Mouse (Mus musculus) adrenal gland (tissue): ENCODE data around the gene Cd3e.

Experiments used
- intact Hi-C: fragments of 180-260 bp; cut with DNase I; formaldehyde crosslinking; loops from one replicate; pipeline ENCODE4 v1.15.1; 2025

Gene Cd3e

GRCm38 (mm10) chr9:45018031-45018430, 8.6 kb upstream of the Cd3e start:
- intact Hi-C loops = no loop called here

- intact Hi-C loops = no loop called here
These were observed 6.4 kb upstream of the Cd3e start for GRCm38 (mm10) chr9:45015841-45016240.

GRCm38 (mm10) chr9:45014879-45015278, 5.5 kb upstream of the Cd3e start:
- intact Hi-C loops = no loop called here

- intact Hi-C loops = no loop called here
These were observed 1.9 kb upstream of the Cd3e start for GRCm38 (mm10) chr9:45011291-45011690.

GRCm38 (mm10) chr9:45010461-45010860, 1.0 kb upstream of the Cd3e start:
- intact Hi-C loops = no loop called here

- intact Hi-C loops = no loop called here
These were observed 1.1 kb downstream of the Cd3e start for GRCm38 (mm10) chr9:45008342-45008741.

- intact Hi-C loops = no loop called here
These were observed 2.0 kb downstream of the Cd3e start for GRCm38 (mm10) chr9:45007404-45007803.

GRCm38 (mm10) chr9:45000249-45000648, 9.2 kb downstream of the Cd3e start:
- intact Hi-C loops = no loop called here

GRCm38 (mm10) chr9:44999776-45000175, 9.7 kb downstream of the Cd3e start:
- intact Hi-C loops = no loop called here

GRCm38 (mm10) chr9:44999171-44999570, 10.3 kb downstream of the Cd3e start:
- intact Hi-C loops = no loop called here

GRCm38 (mm10) chr9:44998138-44998537, 11.3 kb downstream of the Cd3e start:
- intact Hi-C loops = no loop called here

- intact Hi-C loops = no loop called here
These were observed 12.8 kb downstream of the Cd3e start for GRCm38 (mm10) chr9:44996590-44996989.

- intact Hi-C loops = no loop called here
These were observed 14.5 kb downstream of the Cd3e start for GRCm38 (mm10) chr9:44994962-44995361.

GRCm38 (mm10) chr9:44993268-44993667, 16.2 kb downstream of the Cd3e start:
- intact Hi-C loops = no loop called here

GRCm38 (mm10) chr9:44992271-44992670, 17.2 kb downstream of the Cd3e start:
- intact Hi-C loops = no loop called here

GRCm38 (mm10) chr9:44991821-44992220, 17.6 kb downstream of the Cd3e start:
- intact Hi-C loops = no loop called here

GRCm38 (mm10) chr9:44986976-44987375, 22.5 kb downstream of the Cd3e start:
- intact Hi-C loops = no loop called here

- intact Hi-C loops = no loop called here
These were observed 23.1 kb downstream of the Cd3e start for GRCm38 (mm10) chr9:44986242-44986781.

- intact Hi-C loops = no loop called here
These were observed 23.7 kb downstream of the Cd3e start for GRCm38 (mm10) chr9:44985721-44986161.

- intact Hi-C loops = no loop called here
These were observed 26.4 kb downstream of the Cd3e start for GRCm38 (mm10) chr9:44983001-44983400.

GRCm38 (mm10) chr9:44982531-44982930, 26.9 kb downstream of the Cd3e start:
- intact Hi-C loops = no loop called here

GRCm38 (mm10) chr9:44982081-44982480, 27.3 kb downstream of the Cd3e start:
- intact Hi-C loops = no loop called here

- intact Hi-C loops = no loop called here
These were observed 27.8 kb downstream of the Cd3e start, which contains the start of gene Cd3d for GRCm38 (mm10) chr9:44981676-44982075. TSS of gene Cd3d (plus strand) at chr9:44981786.

- intact Hi-C loops = no loop called here
These were observed 28.3 kb downstream of the Cd3e start for GRCm38 (mm10) chr9:44981104-44981503.
